Mouse (Mus musculus): ENCODE measurements around the gene 4930449I24Rik. TPM values are rescaled to one million over a fixed set of nuclear protein-coding genes. Genes with fewer than 3 reads are reported as not detected.
"Not testable (repeated sequence)": the region's sequence is repeated elsewhere in the genome, so short reads cannot be mapped to it uniquely, and the experiment has no call there.

The 4930449I24Rik gene
- polyA plus RNA-seq (2012; ENCODE audit: insufficient read depth, low replicate concordance), result not detected in 2 replicates

DNA sequence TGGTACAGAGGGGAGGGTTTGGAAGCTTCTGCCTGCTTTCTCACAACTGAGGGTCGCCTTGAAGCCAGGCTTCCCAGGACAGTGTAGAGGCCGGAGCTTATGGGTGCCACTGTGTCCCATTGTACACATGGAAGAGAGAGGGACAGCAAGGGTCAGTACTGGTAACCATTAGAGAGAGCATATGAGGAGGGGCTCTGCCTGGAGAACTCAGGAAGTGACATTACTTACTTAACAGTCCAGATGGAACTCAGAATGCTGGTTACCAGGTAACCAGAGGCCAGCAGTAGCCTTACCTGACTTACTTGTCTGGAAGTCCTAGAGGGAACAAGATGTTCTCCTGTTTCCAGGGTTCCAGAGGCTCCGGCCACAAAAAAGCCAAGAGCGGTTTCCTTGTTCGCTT, at the start of gene 4930449I24Rik:
Gene 4930449I24Rik (plus strand): TSS at position 301 of the 400 bp plus-strand sequence.
- not testable (repeated sequence) for H3K4me1 ChIP-seq; H3K9me3 ChIP-seq; H3K4me3 ChIP-seq (replicated peaks); H3K36me3 ChIP-seq (replicated peaks; ENCODE audit: low read length); H3K27me3 ChIP-seq (replicated peaks)

DNA sequence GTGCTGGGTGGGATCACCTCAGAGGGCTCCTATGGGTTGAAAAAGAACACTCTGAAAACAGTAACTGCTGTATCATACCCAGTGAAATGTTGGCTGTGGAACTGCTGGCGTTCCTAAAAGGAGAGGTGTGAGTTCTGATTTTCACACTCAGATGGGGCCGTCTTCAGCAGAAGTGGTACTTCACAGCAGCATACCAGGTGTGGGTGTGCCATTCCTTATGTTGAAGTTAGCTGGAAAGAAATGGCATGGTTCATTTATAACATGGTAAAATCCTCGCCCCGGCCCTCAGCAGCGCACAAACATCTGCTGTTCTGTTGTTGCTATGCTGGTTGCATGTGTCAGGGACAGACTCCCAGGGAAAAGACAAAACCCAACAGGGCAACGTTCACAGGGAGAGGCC, 48.6 kb upstream of the 4930449I24Rik start:
- H3K9me3 ChIP-seq, result peaks cover 9% of the 10 kb centered on the region; the same call in 1 of the 2 replicates
- no peaks in the 10 kb centered on the region for H3K4me1 ChIP-seq
- TF ChIP-seq GATA1 (IDR thresholded peaks at IDR 0.05; ENCODE audit: borderline replicate concordance, low read length) (no peak), FLI1 (IDR thresholded peaks at IDR 0.05; ENCODE audit: low read length) (no peak)
- H3K27me3 ChIP-seq (replicated peaks), result no peaks in the 10 kb centered on the region
- no peak overlapping the region for H3K4me3 ChIP-seq (replicated peaks)
- H3K36me3 ChIP-seq (replicated peaks; ENCODE audit: low read length), result no peaks in the 10 kb centered on the region

DNA sequence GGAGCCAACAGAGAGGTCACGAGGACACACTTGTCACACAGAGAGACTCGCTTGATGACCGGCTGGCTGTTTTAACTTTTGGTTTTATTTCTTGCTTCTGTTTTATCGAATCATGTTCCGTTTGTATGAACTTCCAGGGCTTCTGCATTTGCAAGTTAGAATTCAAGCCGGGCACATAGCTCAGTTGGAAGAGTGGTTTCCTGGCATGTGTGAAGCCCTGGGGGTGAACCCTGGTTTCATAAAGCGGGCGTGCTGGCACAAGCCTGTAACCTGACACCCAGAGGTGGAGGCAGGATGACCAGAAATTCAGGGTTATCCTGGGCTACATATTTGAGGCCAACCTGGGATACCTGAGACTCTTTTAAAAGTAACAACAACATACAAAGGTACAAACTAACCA, 40.6 kb upstream of the 4930449I24Rik start:
- Histone ChIP-seq H3K4me3 (replicated peaks) (no peak overlapping the region), H3K9me3 (no peaks in the 10 kb centered on the region), H3K27me3 (replicated peaks) (no peaks in the 10 kb centered on the region), H3K4me1 (no peaks in the 10 kb centered on the region), H3K36me3 (replicated peaks; ENCODE audit: low read length) (no peaks in the 10 kb centered on the region)
- TF ChIP-seq GATA1 (IDR thresholded peaks at IDR 0.05; ENCODE audit: borderline replicate concordance, low read length) (no peak), FLI1 (IDR thresholded peaks at IDR 0.05; ENCODE audit: low read length) (no peak)

DNA sequence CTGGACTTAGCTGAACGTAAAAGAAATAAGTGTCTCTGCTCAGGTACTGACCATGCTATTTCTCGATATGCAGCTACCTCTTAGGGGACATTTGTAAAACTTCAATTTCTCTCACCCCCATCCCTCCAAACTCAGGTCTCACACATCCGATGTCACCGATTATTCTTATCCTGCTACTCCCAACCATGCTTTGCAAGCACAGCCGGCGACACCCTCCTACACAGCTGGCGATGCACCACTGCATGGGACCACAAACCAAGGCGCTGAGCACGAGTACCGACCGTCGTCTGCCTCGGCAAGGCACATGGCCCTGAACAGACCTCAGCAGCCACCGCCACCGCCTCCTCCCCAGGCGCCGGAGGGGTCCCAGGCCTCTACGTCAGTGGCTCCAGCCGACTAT, 35.5 kb upstream of the 4930449I24Rik start:
- Histone ChIP-seq H3K9me3 (no peaks in the 10 kb centered on the region), H3K36me3 (replicated peaks; ENCODE audit: low read length) (no peaks in the 10 kb centered on the region), H3K27me3 (replicated peaks) (no peaks in the 10 kb centered on the region), H3K4me1 (no peaks in the 10 kb centered on the region), H3K4me3 (replicated peaks) (peak overlapping the region; percentile 50)
- TF ChIP-seq FLI1 (IDR thresholded peaks at IDR 0.05; ENCODE audit: low read length) (no peak), GATA1 (IDR thresholded peaks at IDR 0.05; ENCODE audit: borderline replicate concordance, low read length) (no peak)

DNA sequence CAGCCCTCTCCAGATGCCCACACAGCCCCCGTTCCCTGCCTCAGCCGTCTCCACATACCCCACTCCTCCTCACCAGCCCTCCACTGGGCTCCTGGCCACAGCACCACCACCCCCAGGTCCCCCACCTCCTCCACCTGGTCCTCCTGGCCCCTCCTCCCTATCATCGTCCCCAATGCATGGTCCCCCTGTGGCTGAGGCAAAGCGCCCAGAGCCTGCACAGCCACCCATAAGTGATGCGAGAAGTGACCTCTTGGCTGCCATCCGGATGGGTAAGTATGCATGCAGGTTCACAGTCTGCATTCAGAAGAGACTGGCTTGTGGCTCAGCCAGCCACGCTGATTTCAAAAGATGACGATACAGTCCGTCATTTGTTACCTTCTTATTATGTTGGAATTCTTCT, 33.9 kb upstream of the 4930449I24Rik start:
- Histone ChIP-seq H3K27me3 (replicated peaks) (no peaks in the 10 kb centered on the region), H3K4me3 (replicated peaks) (no peak overlapping the region), H3K9me3 (no peaks in the 10 kb centered on the region), H3K36me3 (replicated peaks; ENCODE audit: low read length) (no peaks in the 10 kb centered on the region), H3K4me1 (no peaks in the 10 kb centered on the region)
- TF ChIP-seq FLI1 (IDR thresholded peaks at IDR 0.05; ENCODE audit: low read length), result no peak
- TF ChIP-seq GATA1 (IDR thresholded peaks at IDR 0.05; ENCODE audit: borderline replicate concordance, low read length), result no peak

DNA sequence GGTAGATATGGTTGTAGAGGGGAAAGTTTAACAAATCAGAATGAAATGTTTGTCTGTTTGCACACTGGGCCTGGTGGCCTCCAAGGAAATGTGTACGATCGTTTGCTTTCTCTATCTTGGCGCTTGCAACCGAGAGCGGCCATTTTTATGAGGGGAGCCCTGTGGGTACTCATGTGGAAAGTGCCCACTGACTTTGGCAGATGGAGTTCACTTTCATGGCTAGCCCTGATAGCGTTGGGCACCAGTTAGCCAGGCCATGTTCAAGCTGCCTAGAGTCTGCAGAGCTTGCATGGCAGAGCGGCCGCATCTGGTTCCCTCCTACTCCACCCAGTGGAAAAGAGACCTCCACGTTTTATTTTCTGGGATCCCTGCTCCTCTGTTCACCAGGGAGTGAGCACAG, 31.4 kb upstream of the 4930449I24Rik start:
- TF ChIP-seq FLI1 (IDR thresholded peaks at IDR 0.05; ENCODE audit: low read length) (no peak), GATA1 (IDR thresholded peaks at IDR 0.05; ENCODE audit: borderline replicate concordance, low read length) (no peak)
- H3K4me3 ChIP-seq (replicated peaks), result no peak overlapping the region

DNA sequence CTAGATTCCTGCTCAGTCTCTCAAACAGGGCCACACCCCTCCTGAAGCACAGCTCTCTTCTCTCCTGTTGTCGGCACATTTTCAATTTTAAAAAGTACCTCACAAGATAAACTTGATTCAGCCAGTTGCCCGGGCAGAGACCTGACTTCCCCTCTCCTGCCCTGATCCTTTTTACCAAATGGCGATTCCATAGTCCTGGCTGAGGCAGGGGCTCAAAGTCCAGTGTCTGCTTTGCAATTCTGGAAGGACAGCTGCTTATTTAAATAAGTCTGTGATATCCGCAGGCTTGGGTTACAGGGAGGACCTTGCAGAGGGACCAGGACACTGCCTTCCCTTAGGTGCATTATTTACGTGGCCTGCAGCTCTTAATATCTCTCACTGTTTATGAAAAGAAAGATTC, 30.9 kb upstream of the 4930449I24Rik start:
- H3K27me3 ChIP-seq (replicated peaks), result no peaks in the 10 kb centered on the region
- H3K36me3 ChIP-seq (replicated peaks; ENCODE audit: low read length), result no peaks in the 10 kb centered on the region
- no peaks in the 10 kb centered on the region for H3K9me3 ChIP-seq
- no peaks in the 10 kb centered on the region for H3K4me1 ChIP-seq
- no peak overlapping the region for H3K4me3 ChIP-seq (replicated peaks)
- TF ChIP-seq GATA1 (IDR thresholded peaks at IDR 0.05; ENCODE audit: borderline replicate concordance, low read length) (no peak), FLI1 (IDR thresholded peaks at IDR 0.05; ENCODE audit: low read length) (no peak)

More for the DNA sequence above, 31.4 kb upstream of the 4930449I24Rik start:
- H3K36me3 ChIP-seq (replicated peaks; ENCODE audit: low read length), result no peaks in the 10 kb centered on the region
- H3K4me1 ChIP-seq, result no peaks in the 10 kb centered on the region
- no peaks in the 10 kb centered on the region for H3K27me3 ChIP-seq (replicated peaks)
- no peaks in the 10 kb centered on the region for H3K9me3 ChIP-seq

DNA sequence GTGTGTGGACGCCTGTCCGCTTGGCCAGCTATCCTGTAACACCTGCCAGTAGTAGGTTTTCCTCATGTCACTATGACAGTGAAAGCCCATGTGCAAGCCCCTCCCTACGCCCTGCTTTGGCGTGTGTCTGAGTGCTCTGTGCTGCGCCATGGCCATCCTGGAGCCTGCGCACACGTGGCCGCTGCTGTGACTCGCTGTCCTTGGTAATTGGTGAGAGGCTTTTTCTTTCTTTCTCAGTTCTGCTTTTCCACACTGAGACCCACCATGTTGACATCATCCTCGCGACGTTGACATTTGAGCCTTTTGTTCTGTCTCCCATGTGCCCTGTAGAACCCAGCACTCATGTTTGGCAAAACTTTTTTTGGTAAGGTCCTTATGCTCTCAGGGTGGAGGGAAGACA, 30.4 kb upstream of the 4930449I24Rik start:
- no peaks in the 10 kb centered on the region for H3K36me3 ChIP-seq (replicated peaks; ENCODE audit: low read length)
- H3K4me1 ChIP-seq, result no peaks in the 10 kb centered on the region
- no peaks in the 10 kb centered on the region for H3K9me3 ChIP-seq
- H3K4me3 ChIP-seq (replicated peaks), result no peak overlapping the region
- H3K27me3 ChIP-seq (replicated peaks), result no peaks in the 10 kb centered on the region
- no peak for TF ChIP-seq FLI1 (IDR thresholded peaks at IDR 0.05; ENCODE audit: low read length)
- TF ChIP-seq GATA1 (IDR thresholded peaks at IDR 0.05; ENCODE audit: borderline replicate concordance, low read length), result no peak

DNA sequence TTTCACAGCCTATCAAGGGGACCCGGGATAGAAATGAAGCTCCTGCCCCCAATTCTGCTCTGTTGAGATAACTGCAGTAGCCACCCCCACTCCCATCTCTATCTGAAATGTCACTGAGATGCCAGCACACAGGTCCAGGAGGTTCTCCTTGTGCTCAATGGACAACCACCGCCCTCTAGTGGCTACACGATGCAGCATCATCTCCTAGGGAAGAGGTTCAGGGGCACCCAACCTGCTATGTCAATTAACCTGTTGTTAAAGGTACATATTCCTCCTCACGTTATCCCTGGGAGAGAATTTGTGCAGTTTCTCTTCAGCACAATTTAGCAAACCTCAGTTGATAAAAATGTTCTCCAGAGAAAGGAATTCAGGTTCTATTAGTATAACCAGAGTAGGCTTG, 22.6 kb upstream of the 4930449I24Rik start:
- not testable (repeated sequence) for H3K36me3 ChIP-seq (replicated peaks; ENCODE audit: low read length); H3K27me3 ChIP-seq (replicated peaks); H3K4me3 ChIP-seq (replicated peaks); H3K9me3 ChIP-seq; H3K4me1 ChIP-seq

DNA sequence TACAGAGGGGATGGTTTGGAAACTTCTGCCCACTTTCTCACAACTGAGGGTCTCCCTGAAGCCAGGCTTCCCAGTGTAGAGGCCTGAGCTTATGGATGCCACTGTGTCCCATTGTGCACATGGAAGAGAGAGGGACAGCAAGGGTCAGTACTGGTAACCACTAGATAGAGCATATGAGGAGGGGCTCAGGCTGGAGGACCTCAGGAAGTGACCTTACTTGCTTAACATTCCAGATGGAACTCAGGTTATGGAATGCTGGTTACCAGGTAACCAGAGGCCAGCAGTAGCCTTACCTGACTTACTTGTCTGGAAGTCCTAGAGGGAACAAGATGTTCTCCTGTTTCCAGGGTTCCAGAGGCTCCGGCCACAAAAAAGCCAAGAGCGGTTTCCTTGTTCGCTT, 20.5 kb upstream of the 4930449I24Rik start, which contains the start of gene Gm6408:
Gene Gm6408 (plus strand): TSS at position 301 of the 400 bp plus-strand sequence.
- not testable (repeated sequence) for H3K4me1 ChIP-seq; H3K9me3 ChIP-seq; H3K36me3 ChIP-seq (replicated peaks; ENCODE audit: low read length); H3K27me3 ChIP-seq (replicated peaks); H3K4me3 ChIP-seq (replicated peaks)

DNA sequence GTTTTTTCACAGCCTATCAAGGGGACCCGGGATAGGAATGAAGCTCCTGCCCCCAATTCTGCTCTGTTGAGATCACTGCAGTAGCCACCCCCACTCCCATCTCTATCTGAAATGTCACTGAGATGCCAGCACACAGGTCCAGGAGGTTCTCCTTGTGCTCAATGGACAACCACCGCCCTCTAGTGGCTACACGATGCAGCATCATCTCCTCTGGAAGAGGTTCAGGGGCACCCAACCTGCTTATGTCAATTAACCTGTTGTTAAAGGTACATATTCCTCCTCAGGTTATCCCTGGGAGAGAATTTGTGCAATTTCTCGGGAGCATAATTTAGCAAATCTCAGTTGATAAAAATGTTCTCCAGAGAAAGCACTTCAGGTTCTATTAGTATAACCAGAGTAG, 13.2 kb upstream of the 4930449I24Rik start:
- H3K9me3 ChIP-seq; H3K27me3 ChIP-seq (replicated peaks); H3K4me3 ChIP-seq (replicated peaks); H3K4me1 ChIP-seq; H3K36me3 ChIP-seq (replicated peaks; ENCODE audit: low read length): not testable (repeated sequence)

DNA sequence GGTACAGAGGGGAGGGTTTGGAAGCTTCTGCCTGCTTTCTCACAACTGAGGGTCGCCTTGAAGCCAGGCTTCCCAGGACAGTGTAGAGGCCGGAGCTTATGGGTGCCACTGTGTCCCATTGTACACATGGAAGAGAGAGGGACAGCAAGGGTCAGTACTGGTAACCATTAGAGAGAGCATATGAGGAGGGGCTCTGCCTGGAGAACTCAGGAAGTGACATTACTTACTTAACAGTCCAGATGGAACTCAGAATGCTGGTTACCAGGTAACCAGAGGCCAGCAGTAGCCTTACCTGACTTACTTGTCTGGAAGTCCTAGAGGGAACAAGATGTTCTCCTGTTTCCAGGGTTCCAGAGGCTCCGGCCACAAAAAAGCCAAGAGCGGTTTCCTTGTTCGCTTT, 11.1 kb upstream of the 4930449I24Rik start, which contains the start of gene Gm6370:
Gene Gm6370 (plus strand): TSS at position 301 of the 400 bp plus-strand sequence.
- H3K9me3 ChIP-seq; H3K4me3 ChIP-seq (replicated peaks); H3K4me1 ChIP-seq; H3K36me3 ChIP-seq (replicated peaks; ENCODE audit: low read length); H3K27me3 ChIP-seq (replicated peaks): not testable (repeated sequence)

DNA sequence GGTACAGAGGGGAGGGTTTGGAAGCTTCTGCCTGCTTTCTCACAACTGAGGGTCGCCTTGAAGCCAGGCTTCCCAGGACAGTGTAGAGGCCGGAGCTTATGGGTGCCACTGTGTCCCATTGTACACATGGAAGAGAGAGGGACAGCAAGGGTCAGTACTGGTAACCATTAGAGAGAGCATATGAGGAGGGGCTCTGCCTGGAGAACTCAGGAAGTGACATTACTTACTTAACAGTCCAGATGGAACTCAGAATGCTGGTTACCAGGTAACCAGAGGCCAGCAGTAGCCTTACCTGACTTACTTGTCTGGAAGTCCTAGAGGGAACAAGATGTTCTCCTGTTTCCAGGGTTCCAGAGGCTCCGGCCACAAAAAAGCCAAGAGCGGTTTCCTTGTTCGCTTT, 11.6 kb downstream of the 4930449I24Rik start, which contains the start of gene Gm3402:
Gene Gm3402 (plus strand): TSS at position 301 of the 400 bp plus-strand sequence.
- not testable (repeated sequence) for H3K9me3 ChIP-seq; H3K27me3 ChIP-seq (replicated peaks); H3K36me3 ChIP-seq (replicated peaks; ENCODE audit: low read length); H3K4me1 ChIP-seq; H3K4me3 ChIP-seq (replicated peaks)

DNA sequence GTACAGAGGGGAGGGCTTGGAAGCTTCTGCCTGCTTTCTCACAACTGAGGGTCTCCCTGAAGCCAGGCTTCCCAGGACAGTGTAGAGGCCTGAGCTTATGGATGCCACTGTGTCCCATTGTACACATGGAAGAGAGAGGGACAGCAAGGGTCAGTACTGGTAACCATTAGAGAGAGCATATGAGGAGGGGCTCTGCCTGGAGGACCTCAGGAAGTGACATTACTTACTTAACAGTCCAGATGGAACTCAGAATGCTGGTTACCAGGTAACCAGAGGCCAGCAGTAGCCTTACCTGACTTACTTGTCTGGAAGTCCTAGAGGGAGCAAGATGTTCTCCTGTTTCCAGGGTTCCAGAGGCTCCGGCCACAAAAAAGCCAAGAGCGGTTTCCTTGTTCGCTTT, 23.3 kb downstream of the 4930449I24Rik start, which contains the start of gene Gm3404:
Gene Gm3404 (plus strand): TSS at position 301 of the 400 bp plus-strand sequence.
- not testable (repeated sequence) for H3K9me3 ChIP-seq; H3K27me3 ChIP-seq (replicated peaks); H3K4me3 ChIP-seq (replicated peaks); H3K36me3 ChIP-seq (replicated peaks; ENCODE audit: low read length); H3K4me1 ChIP-seq

DNA sequence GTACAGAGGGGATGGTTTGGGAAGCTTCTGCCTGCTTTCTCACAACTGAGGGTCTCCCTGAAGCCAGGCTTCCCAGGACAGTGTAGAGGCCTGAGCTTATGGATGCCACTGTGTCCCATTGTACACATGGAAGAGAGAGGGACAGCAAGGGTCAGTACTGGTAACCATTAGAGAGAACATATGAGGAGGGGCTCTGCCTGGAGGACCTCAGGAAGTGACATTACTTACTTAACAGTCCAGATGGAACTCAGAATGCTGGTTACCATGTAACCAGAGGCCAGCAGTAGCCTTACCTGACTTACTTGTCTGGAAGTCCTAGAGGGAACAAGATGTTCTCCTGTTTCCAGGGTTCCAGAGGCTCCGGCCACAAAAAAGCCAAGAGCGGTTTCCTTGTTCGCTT, 35.1 kb downstream of the 4930449I24Rik start, which contains the start of gene Gm3409:
Gene Gm3409 (plus strand): TSS at position 301 of the 400 bp plus-strand sequence.
- H3K4me3 ChIP-seq (replicated peaks); H3K27me3 ChIP-seq (replicated peaks); H3K36me3 ChIP-seq (replicated peaks; ENCODE audit: low read length); H3K4me1 ChIP-seq; H3K9me3 ChIP-seq: not testable (repeated sequence)

Measured in megakaryocyte, embryonic 14.5 days (primary cell).